Mouse (Mus musculus) forebrain, embryonic 16.5 days (tissue): ENCODE measurements around the gene Slc25a33. TPM values are rescaled to one million over a fixed set of nuclear protein-coding genes. Genes with fewer than 3 reads are reported as not detected.
"Not testable (repeated sequence)": the region's sequence is repeated elsewhere in the genome, so short reads cannot be mapped to it uniquely, and the experiment has no call there.

Experiments used
- ATAC-seq: fragments of 200-750 bp; cut with Nextera tagmentation; 2 replicates; pipeline ENCODE4 v1.8.0; 2017; ENCODE audit warnings: mild to moderate bottlenecking, moderate library complexity
- H3K27ac ChIP-seq: fragments of 300-500 bp; sonication (generic); 2 replicates; pipeline ENCODE4 v1.5.1; 2014; ENCODE audit warnings: low read length, control low read depth
- H3K27me3 ChIP-seq: fragments of 300-500 bp; sonication (generic); replicated peaks from 2 replicates; pipeline ENCODE4 v1.6.1; 2014; ENCODE audit warnings: low read length; ENCODE audit not compliant: control insufficient read depth, insufficient read depth
- H3K36me3 ChIP-seq: fragments of 300-500 bp; sonication (generic); 2 replicates; pipeline ENCODE4 v1.6.1; 2014; ENCODE audit not compliant: control insufficient read depth, insufficient read depth
- H3K4me1 ChIP-seq: fragments of 300-500 bp; sonication (generic); replicated peaks from 2 replicates; pipeline ENCODE4 v1.6.1; 2014; ENCODE audit warnings: low read length; ENCODE audit not compliant: control insufficient read depth, insufficient read depth
- H3K4me2 ChIP-seq: fragments of 300-500 bp; sonication (generic); 2 replicates; pipeline ENCODE4 v1.6.1; 2014; ENCODE audit warnings: mild to moderate bottlenecking, low read length, control low read depth
- H3K4me3 ChIP-seq: fragments of 300-500 bp; sonication (generic); replicated peaks from 2 replicates; pipeline ENCODE4 v1.5.1; 2014; ENCODE audit warnings: mild to moderate bottlenecking, low read length, control low read depth
- H3K9ac ChIP-seq: fragments of 300-500 bp; sonication (generic); replicated peaks from 2 replicates; pipeline ENCODE4 v1.6.1; 2014; ENCODE audit warnings: low read depth, low read length, control low read depth
- H3K9me3 ChIP-seq: fragments of 300-500 bp; sonication (generic); 2 replicates; pipeline ENCODE4 v1.6.1; 2016; ENCODE audit warnings: low read length; ENCODE audit not compliant: control insufficient read depth
- WGBS: fragments of 180-500 bp; shearing (Covaris S2); extraction: QIAGEN DNeasy Blood & Tissue Kit; methylation state at CpG from one replicate; pipeline ENCODE4 v1.1.7; 2014; 5-methylcytosine and 5-hydroxymethylcytosine counted together
- polyA plus RNA-seq: library from polyadenylated mRNA; unstranded; fragments of >200 nt; fragmentation: Nextera tagmentation; extraction: Ambion mirVana; gene quantifications from 2 replicates; pipeline ENCODE4 v1.2.1, GENCODE M21; 2015

Gene Slc25a33
- polyA plus RNA-seq, 1 experiment from 2014 or later: 22.7 TPM

DNA sequence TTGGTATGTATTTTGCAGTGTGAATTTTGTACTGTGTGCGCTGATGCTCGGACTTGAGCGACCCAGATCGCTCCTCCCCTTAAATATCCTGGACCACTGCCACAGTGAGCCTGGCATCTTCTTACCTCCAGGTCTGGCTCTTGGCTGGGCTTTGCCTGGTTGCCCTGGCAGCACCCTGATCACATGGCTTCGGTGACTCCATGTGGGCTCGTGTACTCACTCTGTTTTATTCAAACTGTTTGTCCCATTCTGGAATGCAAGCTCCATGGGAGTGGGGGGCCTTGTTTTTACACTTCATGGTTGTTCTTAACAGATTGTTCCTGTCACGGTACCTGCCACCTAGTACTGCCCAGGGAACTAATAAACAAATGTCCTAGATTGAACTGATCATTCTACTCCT lies 1.3 kb upstream of the Slc25a33 start:
- no peak overlapping the region for H3K27ac ChIP-seq
- no peak for ATAC-seq
- H3K4me2 ChIP-seq: no peak overlapping the region
- H3K9ac ChIP-seq: no peak overlapping the region
- H3K27me3 ChIP-seq: peaks cover 13% of the 10 kb centered on the region
- 52% methylated on average over 7 of the region's 7 CpGs for WGBS
- peaks cover 13% of the 10 kb centered on the region for H3K4me1 ChIP-seq
- H3K9me3 ChIP-seq: no peaks in the 10 kb centered on the region
- H3K4me3 ChIP-seq: no peak overlapping the region
- no peaks in the 10 kb centered on the region for H3K36me3 ChIP-seq

DNA sequence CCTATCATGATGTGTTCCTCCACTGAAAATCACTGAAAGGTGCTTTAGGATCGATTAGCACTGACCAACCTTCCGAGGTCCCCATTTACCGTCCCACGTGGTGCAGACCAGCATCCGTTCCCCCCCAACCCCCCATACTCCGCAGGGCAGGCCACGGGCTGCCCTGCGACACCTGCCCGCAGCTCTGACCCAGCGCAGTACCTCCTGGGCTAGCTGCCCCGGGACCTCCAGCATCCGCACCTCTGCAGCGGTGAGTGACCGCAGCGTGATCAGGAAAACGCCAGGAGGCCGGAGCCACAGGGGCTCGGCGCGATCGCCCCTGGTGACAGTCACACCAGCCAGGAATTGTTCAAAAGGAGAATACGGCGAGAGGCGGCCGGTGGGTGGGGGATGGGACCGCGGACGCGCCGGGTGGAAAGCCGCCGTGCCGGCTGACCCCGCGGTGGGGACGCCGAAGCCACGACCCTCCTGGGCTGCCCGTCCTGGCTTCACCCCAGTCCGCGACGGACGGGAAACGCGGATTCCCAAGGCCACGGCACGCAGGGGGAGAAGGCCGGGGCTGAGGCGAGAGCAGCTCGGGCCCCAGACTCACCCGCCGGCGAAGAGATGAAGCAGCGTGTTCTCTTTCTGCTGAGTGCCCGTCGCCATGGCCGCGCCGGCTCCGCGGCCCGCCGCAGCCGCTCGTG lies 526 bp downstream of the Slc25a33 start:
- H3K4me2 ChIP-seq: peak overlapping the region; percentile 100
- no peaks in the 10 kb centered on the region for H3K36me3 ChIP-seq
- ATAC-seq: peak; percentile 71
- H3K4me1 ChIP-seq: peaks cover 13% of the 10 kb centered on the region
- peaks cover 15% of the 10 kb centered on the region for H3K27me3 ChIP-seq
- peak overlapping the region; percentile 87 for H3K4me3 ChIP-seq
- H3K9me3 ChIP-seq: no peaks in the 10 kb centered on the region
- WGBS: under 1% methylated on average over 65 of the region's 65 CpGs
- H3K27ac ChIP-seq: peak overlapping the region; percentile 65
- H3K9ac ChIP-seq: peak overlapping the region; percentile 84

DNA sequence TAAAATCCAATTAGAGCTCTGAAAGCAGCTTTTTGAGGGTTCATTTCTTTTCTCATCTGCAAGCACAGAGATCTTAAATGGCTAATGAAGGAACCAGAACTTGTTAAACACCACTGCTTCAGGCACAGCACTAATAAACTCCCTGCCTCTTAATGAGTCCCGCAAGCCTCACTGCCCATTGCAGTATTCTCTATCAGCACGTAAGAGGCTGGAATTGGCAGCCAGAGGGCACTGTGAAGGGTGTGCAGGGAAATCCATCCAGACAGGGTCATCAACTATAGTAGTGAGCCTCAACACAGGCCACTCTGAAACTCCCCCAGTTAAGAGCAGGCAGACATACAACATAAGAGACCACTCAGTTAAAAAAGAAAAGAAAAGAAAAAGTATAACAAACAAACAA lies 1.7 kb downstream of the Slc25a33 start:
- WGBS: 1% methylated on average over 2 of the region's 2 CpGs
- H3K4me2 ChIP-seq: no peak overlapping the region; the same call in 1 of the 2 replicates
- H3K4me1 ChIP-seq: peaks cover 13% of the 10 kb centered on the region
- no peak for ATAC-seq
- H3K9ac ChIP-seq: no peak overlapping the region
- H3K27me3 ChIP-seq: peaks cover 15% of the 10 kb centered on the region
- H3K27ac ChIP-seq: no peak overlapping the region
- no peaks in the 10 kb centered on the region for H3K9me3 ChIP-seq
- no peaks in the 10 kb centered on the region for H3K36me3 ChIP-seq
- H3K4me3 ChIP-seq: no peak overlapping the region

DNA sequence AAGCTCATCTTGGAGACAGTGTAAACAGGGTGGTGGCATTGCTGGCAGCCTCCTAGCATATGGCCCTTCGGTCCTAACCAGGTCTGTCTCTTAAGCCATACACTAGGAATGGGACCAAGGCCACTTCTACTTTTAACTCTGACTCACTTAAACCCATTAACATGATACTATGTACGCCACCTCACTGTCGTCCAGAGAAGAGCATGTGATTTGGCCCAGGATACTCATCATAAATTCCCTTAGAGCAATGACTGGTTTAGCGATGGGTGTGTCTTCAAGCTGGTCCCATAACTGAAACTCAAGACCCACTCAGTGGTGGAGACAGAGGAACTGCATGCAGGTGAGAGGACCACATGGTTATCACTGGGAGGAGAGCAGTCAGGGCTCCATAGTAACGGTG lies 8.9 kb downstream of the Slc25a33 start:
- Histone ChIP-seq H3K9ac (no peak overlapping the region), H3K4me1 (no peaks in the 10 kb centered on the region), H3K4me2 (no peak overlapping the region), H3K27ac (no peak overlapping the region), H3K36me3 (no peaks in the 10 kb centered on the region), H3K27me3 (peaks cover 1% of the 10 kb centered on the region; the same call in 1 of the 2 replicates), H3K9me3 (no peaks in the 10 kb centered on the region), H3K4me3 (no peak overlapping the region)
- no peak for ATAC-seq
- WGBS: 92% methylated on average over 5 of the region's 5 CpGs

GRCm38 (mm10) chr4:149763335-149763734 lies 10.7 kb downstream of the Slc25a33 start:
- Histone ChIP-seq H3K27me3 (no peaks in the 10 kb centered on the region), H3K4me1 (no peaks in the 10 kb centered on the region), H3K4me3 (no peak overlapping the region), H3K9ac (no peak overlapping the region), H3K9me3 (no peaks in the 10 kb centered on the region), H3K4me2 (no peak overlapping the region), H3K27ac (no peak overlapping the region), H3K36me3 (no peaks in the 10 kb centered on the region)
- ATAC-seq: no peak
- WGBS: 88% methylated on average over 2 of the region's 2 CpGs

GRCm38 (mm10) chr4:149759517-149759916 lies 14.6 kb downstream of the Slc25a33 start:
- no peaks in the 10 kb centered on the region for H3K4me1 ChIP-seq
- no peaks in the 10 kb centered on the region for H3K27me3 ChIP-seq
- H3K36me3 ChIP-seq: no peaks in the 10 kb centered on the region
- no peak overlapping the region for H3K9ac ChIP-seq
- no peak overlapping the region for H3K4me2 ChIP-seq
- H3K27ac ChIP-seq: no peak overlapping the region
- H3K9me3 ChIP-seq: no peaks in the 10 kb centered on the region
- no peak for ATAC-seq
- WGBS: 48% methylated on average over 5 of the region's 5 CpGs
- no peak overlapping the region for H3K4me3 ChIP-seq

GRCm38 (mm10) chr4:149758423-149758822 lies 15.7 kb downstream of the Slc25a33 start:
- Histone ChIP-seq H3K4me3 (no peak overlapping the region), H3K4me2 (no peak overlapping the region), H3K27me3 (no peaks in the 10 kb centered on the region), H3K36me3 (no peaks in the 10 kb centered on the region), H3K9ac (no peak overlapping the region), H3K4me1 (no peaks in the 10 kb centered on the region), H3K27ac (no peak overlapping the region), H3K9me3 (no peaks in the 10 kb centered on the region)
- WGBS: 86% methylated on average over 6 of the region's 6 CpGs
- ATAC-seq: no peak

GRCm38 (mm10) chr4:149756546-149756945 lies 17.5 kb downstream of the Slc25a33 start:
- not testable (repeated sequence) for ATAC-seq, H3K36me3 ChIP-seq, H3K27me3 ChIP-seq, H3K4me1 ChIP-seq, H3K27ac ChIP-seq, H3K4me3 ChIP-seq, H3K9me3 ChIP-seq, H3K9ac ChIP-seq, H3K4me2 ChIP-seq
- WGBS: 94% methylated on average over 7 of the region's 7 CpGs

- no peak for ATAC-seq
- H3K4me1 ChIP-seq: 0 out of 2 replicates have a peak, but pooled peaks cover 3% of the 10 kb centered on the region
- no peak overlapping the region for H3K4me2 ChIP-seq
- no peaks in the 10 kb centered on the region for H3K9me3 ChIP-seq
- 72% methylated on average over 3 of the region's 3 CpGs for WGBS
- H3K9ac ChIP-seq: no peak overlapping the region
- H3K27me3 ChIP-seq: no peaks in the 10 kb centered on the region
- no peak overlapping the region for H3K27ac ChIP-seq
- H3K4me3 ChIP-seq: no peak overlapping the region
- H3K36me3 ChIP-seq: no peaks in the 10 kb centered on the region
Observed at GRCm38 (mm10) chr4:149752836-149753235, 21.2 kb downstream of the Slc25a33 start.
